Mouse (Mus musculus) hindbrain, embryonic 12.5 days (tissue): ENCODE results near the gene Slc27a4. TPM values are rescaled to one million over a fixed set of nuclear protein-coding genes. Genes with fewer than 3 reads are reported as not detected.

Experiments
- ATAC-seq: fragments of 200-750 bp; cut with Nextera tagmentation; 2 replicates; pipeline ENCODE4 v1.8.0; 2017; ENCODE audit warnings: moderate TSS enrichment; ENCODE audit not compliant: low FRiP score
- H3K27ac ChIP-seq: fragments of 300-500 bp; sonication (generic); 2 replicates; pipeline ENCODE4 v1.5.1; 2016; ENCODE audit warnings: mild to moderate bottlenecking
- H3K27me3 ChIP-seq: fragments of 300-500 bp; sonication (generic); 2 replicates; pipeline ENCODE4 v1.6.1; 2016; ENCODE audit warnings: mild to moderate bottlenecking
- H3K36me3 ChIP-seq: fragments of 300-500 bp; sonication (generic); 2 replicates; pipeline ENCODE4 v1.6.1; 2016; ENCODE audit warnings: mild to moderate bottlenecking
- H3K4me1 ChIP-seq: fragments of 300-500 bp; sonication (generic); 2 replicates; pipeline ENCODE4 v1.6.1; 2016
- H3K4me2 ChIP-seq: fragments of 300-500 bp; sonication (generic); replicated peaks from 2 replicates; pipeline ENCODE4 v1.6.1; 2016; ENCODE audit warnings: mild to moderate bottlenecking
- H3K4me3 ChIP-seq: fragments of 300-500 bp; sonication (generic); 2 replicates; pipeline ENCODE4 v1.5.1; 2016; ENCODE audit warnings: mild to moderate bottlenecking
- H3K9ac ChIP-seq: fragments of 300-500 bp; sonication (generic); 2 replicates; pipeline ENCODE4 v1.6.1; 2016; ENCODE audit warnings: mild to moderate bottlenecking, moderate library complexity
- H3K9me3 ChIP-seq: fragments of 300-500 bp; sonication (generic); replicated peaks from 2 replicates; pipeline ENCODE4 v1.6.1; 2016; ENCODE audit warnings: mild to moderate bottlenecking
- WGBS: fragments of 180-500 bp; shearing (Covaris S2); methylation state at CpG from one replicate; pipeline ENCODE4 v1.1.7; 2016; 5-methylcytosine and 5-hydroxymethylcytosine counted together
- polyA plus RNA-seq: library from polyadenylated mRNA; unstranded; fragments of >200 nt; fragmentation: Nextera tagmentation; extraction: Ambion mirVana; gene quantifications from 2 replicates; pipeline ENCODE4 v1.2.1, GENCODE M21; 2016

Slc27a4 gene
- polyA plus RNA-seq, 1 experiment from 2014 or later, result 28.3 TPM

DNA sequence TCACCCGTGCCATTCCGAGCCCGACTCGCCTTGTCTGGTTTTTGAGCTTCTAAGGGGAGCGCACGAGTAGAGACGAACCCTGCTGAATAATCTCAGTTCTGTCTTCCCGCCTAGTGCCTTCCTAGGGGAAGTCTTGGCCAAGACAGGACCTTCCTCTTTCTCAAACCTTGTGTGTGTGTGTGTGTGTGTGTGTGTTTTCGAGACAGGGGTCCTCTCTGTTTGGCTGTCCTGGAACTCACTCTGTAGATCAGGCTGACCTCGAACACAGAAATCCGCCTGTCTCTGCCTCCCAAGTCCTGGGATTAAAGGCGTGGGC is 25.2 kb downstream of the Slc27a4 start:
- Histone ChIP-seq H3K36me3 (peaks cover 5% of the 10 kb centered on the region; the same call in 1 of the 2 replicates), H3K4me2 (peak overlapping the region; percentile 94), H3K9ac (peak overlapping the region; percentile 81), H3K4me3 (peak overlapping the region; percentile 92), H3K4me1 (peaks cover 13% of the 10 kb centered on the region), H3K27me3 (no peaks in the 10 kb centered on the region), H3K27ac (peak overlapping the region; percentile 75), H3K9me3 (no peaks in the 10 kb centered on the region)
- WGBS, result 2% methylated on average over 12 of the region's 12 CpGs
- no peak for ATAC-seq

DNA sequence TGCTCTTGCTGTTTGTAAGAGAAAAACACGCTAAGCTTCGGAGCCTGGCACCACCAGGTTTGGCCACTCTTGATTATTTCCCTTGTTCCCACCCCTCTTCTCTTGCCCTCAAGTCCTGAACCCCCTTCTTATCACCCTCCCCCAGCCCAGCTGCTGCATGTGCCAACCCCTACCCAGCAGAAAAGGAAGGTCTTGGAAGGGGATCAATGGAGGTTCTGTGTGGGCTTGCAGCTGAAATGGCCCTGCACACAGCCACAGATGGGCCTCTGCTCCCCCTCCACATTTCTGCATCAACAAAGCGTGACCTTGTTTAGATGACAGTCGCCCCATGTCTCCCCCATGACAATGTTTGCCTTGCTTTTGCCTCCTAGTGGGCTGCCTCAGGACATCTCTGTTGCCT is 28.7 kb downstream of the Slc27a4 start:
- Histone ChIP-seq H3K36me3 (peaks cover 11% of the 10 kb centered on the region), H3K4me2 (no peak overlapping the region), H3K9ac (0 out of 2 replicates have a peak overlapping the region, but pooled peaks have one; percentile 18), H3K4me1 (peaks cover 28% of the 10 kb centered on the region), H3K27ac (no peak overlapping the region), H3K4me3 (no peak overlapping the region), H3K27me3 (no peaks in the 10 kb centered on the region), H3K9me3 (no peaks in the 10 kb centered on the region)
- no peak for ATAC-seq
- 93% methylated on average over 4 of the region's 4 CpGs for WGBS

DNA sequence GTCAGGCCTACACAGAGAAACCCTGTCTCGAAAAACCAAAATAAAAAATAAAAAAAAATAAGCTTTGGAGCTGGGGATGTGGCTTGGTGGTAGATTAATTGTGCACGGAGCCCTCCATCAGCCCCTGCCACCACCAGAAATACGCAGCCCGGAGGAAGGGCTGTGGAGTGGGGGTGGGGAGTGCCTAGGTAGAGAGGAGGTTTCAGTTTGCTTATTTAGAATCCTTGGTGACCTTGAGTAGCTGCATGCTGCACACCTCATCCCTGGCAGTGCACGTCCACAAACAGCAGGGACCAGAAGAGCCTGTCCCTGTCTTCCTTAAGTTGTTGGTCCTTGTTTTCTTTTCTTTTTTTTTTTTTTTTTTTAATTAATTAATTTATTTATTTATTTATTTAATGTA is 31.4 kb downstream of the Slc27a4 start:
- no peak overlapping the region for H3K4me3 ChIP-seq
- WGBS, result 91% methylated on average over 5 of the region's 5 CpGs
- no peak overlapping the region for H3K4me2 ChIP-seq
- no peak overlapping the region for H3K9ac ChIP-seq
- no peak overlapping the region for H3K27ac ChIP-seq
- H3K36me3 ChIP-seq, result peaks cover 11% of the 10 kb centered on the region
- no peaks in the 10 kb centered on the region for H3K9me3 ChIP-seq
- no peak for ATAC-seq
- no peaks in the 10 kb centered on the region for H3K27me3 ChIP-seq
- peaks cover 31% of the 10 kb centered on the region for H3K4me1 ChIP-seq

DNA sequence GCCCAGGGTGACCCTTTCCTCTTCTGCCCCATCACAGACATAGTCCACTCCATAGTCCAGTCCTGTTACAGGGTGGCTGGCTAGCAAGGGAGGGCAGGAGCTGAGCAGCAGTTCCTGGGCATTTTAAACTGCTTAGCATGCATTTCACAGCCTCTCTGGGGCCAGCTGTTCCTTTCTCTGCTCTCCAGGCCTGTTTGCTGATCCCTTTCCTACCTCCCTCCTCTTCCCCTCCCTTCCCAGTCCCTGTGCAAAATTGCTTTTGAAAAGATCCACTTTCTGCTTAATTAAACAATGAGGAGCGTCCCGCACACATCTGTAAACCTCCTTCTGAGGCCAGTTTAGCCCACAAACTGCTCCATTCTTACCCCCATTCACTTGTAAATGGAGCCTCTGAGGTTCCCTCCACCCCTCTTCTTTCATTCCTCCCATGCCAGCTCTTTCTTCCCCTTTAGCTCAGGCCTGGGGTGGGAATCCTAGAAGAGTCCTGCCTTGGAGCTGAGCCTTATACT is 33.0 kb downstream of the Slc27a4 start:
- no peak overlapping the region for H3K4me3 ChIP-seq
- no peak overlapping the region for H3K9ac ChIP-seq
- WGBS, result 29% methylated on average over 2 of the region's 2 CpGs
- peak; percentile 60 for ATAC-seq
- no peaks in the 10 kb centered on the region for H3K9me3 ChIP-seq
- no peaks in the 10 kb centered on the region for H3K27me3 ChIP-seq
- 0 out of 2 replicates have a peak overlapping the region, but pooled peaks have one; percentile 13 for H3K4me2 ChIP-seq
- peaks cover 48% of the 10 kb centered on the region for H3K4me1 ChIP-seq
- peak overlapping the region; percentile 92 for H3K27ac ChIP-seq
- H3K36me3 ChIP-seq, result peaks cover 8% of the 10 kb centered on the region

DNA sequence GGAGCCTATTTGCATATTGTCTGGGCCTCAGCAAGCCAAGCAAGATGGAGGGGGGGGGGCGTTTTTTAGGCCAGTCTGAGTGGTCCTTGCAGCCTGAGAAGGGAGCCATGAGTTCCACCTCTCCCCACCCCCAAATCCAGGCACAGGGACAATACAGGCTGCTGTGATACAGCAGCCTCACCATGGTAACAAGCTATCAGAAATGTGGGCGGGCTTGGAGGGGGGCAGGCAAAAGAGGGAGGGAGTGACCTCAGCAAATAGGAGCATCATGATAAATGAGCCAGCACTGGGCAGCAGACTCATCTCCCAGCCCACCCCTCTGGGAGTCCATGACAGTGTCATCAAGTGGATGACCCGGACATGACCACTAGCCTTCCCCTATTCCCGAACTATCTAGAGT is 37.0 kb downstream of the Slc27a4 start:
- H3K4me3 ChIP-seq, result no peak overlapping the region
- peaks cover 15% of the 10 kb centered on the region for H3K36me3 ChIP-seq
- H3K9ac ChIP-seq, result no peak overlapping the region
- peaks cover 83% of the 10 kb centered on the region for H3K4me1 ChIP-seq
- H3K4me2 ChIP-seq, result peak overlapping the region; percentile 9; the same call in 1 of the 2 replicates
- peaks cover 13% of the 10 kb centered on the region; the same call in 1 of the 2 replicates for H3K27me3 ChIP-seq
- peak overlapping the region; percentile 98 for H3K27ac ChIP-seq
- peak; percentile 75 for ATAC-seq
- WGBS, result 17% methylated on average over 4 of the region's 4 CpGs
- no peaks in the 10 kb centered on the region for H3K9me3 ChIP-seq

DNA sequence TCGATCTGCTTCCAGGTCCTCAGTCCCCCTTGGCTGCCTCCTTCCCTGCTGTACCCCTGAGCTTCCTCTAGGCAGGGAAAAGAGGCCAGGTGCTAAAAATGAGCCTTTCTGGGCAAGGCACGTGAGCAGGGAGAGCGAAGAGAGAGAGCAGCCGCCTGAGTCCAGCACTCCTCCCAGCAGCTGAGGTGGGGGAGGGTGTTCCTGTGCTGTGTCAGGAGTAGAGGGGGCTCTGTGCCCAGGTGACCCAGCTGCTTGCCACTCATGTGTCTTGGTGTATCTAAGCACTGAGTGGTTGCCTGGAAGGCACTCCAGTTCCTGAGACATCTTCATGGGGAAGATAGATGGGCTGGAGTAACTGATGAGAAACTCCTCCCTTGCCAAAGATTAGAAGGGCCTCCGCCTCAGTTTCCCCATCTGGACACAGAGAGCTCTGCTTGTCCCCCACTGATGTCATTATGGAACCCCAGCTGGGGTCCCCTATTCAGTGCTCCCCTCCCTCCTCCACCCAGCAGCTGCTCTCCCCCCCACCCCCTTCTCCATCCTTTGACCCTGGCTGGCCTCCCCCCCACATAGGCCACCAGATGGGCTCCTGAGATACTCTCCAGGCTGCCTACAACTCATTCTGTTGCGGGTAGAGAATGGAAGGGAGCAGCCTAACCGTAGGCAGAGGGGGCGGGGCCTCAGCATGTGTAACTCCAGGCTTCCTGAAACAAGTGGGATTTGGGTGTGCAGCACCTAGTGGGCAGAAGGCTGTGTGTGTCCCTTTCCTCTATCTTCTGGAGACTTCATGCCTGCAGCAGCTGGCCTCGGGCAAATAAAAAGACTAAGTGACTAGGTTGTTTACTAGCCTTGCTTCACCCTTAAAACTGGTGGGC is 41.0 kb downstream of the Slc27a4 start:
- Histone ChIP-seq H3K9ac (peak overlapping the region; percentile 90), H3K4me3 (peak overlapping the region; percentile 57; the same call in 1 of the 2 replicates), H3K27me3 (peaks cover 36% of the 10 kb centered on the region), H3K4me2 (peak overlapping the region; percentile 68), H3K9me3 (no peaks in the 10 kb centered on the region), H3K27ac (peak overlapping the region; percentile 98), H3K4me1 (peaks cover 87% of the 10 kb centered on the region), H3K36me3 (peaks cover 15% of the 10 kb centered on the region)
- WGBS, result 29% methylated on average over 9 of the region's 9 CpGs
- peak; percentile 52 for ATAC-seq

DNA sequence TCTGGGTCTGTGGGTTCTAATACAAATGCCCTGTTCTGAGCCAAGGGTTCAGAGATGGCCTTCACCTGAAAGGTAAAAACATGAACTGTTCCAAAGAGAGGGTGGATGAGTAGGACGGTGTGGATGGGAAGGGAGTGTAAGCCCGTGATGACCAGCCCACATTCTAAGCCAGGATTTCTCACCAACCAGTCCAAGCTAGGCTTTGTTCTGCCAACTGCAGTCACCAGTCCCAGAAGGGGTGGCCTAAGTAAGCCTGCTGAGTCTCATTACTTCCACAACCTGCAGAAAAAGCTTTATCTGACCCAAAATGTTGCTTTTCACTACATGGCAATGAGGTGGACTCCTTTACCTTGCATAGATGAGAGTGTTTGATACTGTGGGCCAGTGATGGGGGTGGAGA is 41.7 kb downstream of the Slc27a4 start:
- Histone ChIP-seq H3K27ac (peak overlapping the region; percentile 98), H3K27me3 (peaks cover 36% of the 10 kb centered on the region), H3K4me3 (peak overlapping the region; percentile 57), H3K36me3 (peaks cover 15% of the 10 kb centered on the region), H3K4me2 (peak overlapping the region; percentile 68), H3K9me3 (no peaks in the 10 kb centered on the region), H3K9ac (peak overlapping the region; percentile 90), H3K4me1 (peaks cover 87% of the 10 kb centered on the region)
- 41% methylated on average over 2 of the region's 2 CpGs for WGBS
- ATAC-seq, result no peak

DNA sequence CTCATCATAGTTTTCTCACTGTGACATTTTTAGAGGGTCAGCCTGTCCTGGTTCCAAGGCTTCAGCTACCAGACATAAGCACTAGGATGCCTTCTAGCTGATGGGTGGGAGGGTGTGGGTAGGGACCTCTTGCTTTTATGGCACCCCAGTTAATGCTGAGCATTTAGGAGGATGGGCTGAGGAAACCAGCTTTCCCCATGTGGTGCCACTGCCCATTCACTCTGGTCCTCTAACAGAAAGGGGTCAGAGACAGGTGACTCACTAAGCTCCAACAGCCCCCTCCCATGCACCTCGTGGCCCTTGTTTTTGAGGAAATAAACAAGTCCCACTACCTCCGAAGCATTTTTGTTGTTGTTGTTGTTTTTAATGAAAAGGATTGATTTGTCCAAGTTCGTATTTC is 42.2 kb downstream of the Slc27a4 start:
- H3K4me2 ChIP-seq, result peak overlapping the region; percentile 68
- peak overlapping the region; percentile 90 for H3K9ac ChIP-seq
- no peak for ATAC-seq
- H3K27ac ChIP-seq, result peak overlapping the region; percentile 98
- peaks cover 15% of the 10 kb centered on the region for H3K36me3 ChIP-seq
- no peaks in the 10 kb centered on the region for H3K9me3 ChIP-seq
- peaks cover 87% of the 10 kb centered on the region for H3K4me1 ChIP-seq
- peaks cover 36% of the 10 kb centered on the region for H3K27me3 ChIP-seq
- peak overlapping the region; percentile 57 for H3K4me3 ChIP-seq
- WGBS, result 7% methylated on average over 3 of the region's 3 CpGs

DNA sequence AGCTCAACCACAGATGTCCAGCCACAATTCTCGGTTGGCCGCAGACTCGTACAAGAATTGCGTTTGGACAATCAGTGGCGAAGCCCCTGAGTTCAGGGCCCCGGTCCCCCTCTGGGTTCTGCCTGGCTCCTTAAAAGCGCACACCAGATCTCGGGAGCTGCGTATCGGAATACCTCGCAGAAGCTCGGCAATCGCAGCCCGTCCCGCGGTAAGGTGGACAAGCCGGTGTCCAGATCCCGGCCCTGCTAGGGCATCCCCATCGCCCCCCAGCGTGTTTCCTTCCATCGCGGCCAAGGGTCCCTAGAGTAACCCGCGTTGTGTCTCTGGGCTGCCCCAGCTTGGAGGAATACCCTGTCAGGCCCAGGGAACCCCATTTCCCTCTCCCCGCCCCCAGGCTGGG is 43.2 kb downstream of the Slc27a4 start:
- ATAC-seq, result peak; percentile 1; the same call in 1 of the 2 replicates
- H3K27me3 ChIP-seq, result peaks cover 36% of the 10 kb centered on the region
- peak overlapping the region; percentile 68 for H3K4me2 ChIP-seq
- H3K27ac ChIP-seq, result peak overlapping the region; percentile 98
- WGBS, result under 1% methylated on average over 25 of the region's 25 CpGs
- H3K9me3 ChIP-seq, result no peaks in the 10 kb centered on the region
- peak overlapping the region; percentile 90 for H3K9ac ChIP-seq
- peaks cover 15% of the 10 kb centered on the region for H3K36me3 ChIP-seq
- peak overlapping the region; percentile 57 for H3K4me3 ChIP-seq
- peaks cover 87% of the 10 kb centered on the region for H3K4me1 ChIP-seq

DNA sequence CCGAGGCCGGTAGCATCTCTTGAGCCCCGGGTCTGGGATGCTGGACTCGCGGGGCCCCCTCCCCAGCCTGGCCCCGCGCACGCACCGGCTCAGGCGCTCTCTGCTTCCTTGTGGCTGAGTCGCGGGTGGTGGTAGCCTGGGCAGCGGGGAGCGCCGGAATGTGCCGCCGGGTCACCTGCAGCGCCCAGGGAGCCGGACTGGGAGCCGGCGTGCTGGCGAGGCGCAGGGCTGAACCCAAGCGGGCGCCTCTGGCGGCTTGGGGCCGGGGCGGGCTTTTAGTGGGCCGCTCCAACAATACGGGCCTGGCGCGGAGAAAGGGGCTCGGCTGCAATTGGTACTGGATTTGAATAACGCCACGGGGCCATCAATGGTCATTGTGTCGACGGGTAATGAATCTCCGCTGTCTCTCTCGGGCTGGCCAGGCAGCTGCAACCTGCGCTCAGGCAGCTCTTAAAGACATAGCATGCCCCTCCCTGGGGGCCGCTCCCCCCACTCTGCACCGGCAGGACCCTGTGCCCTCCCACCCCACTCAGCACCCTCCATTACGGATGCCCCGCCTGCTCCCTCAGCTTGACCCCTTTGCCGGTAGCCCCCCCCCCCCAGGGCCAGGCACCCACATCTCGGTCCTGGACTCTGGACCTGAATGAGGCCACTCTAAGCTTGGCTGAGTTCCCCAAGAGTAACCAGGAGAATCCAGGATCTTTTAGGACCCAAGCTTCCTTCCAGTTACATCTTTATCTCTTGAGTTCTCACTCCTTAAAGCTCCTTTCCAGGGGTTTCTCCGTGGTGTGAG is 43.8 kb downstream of the Slc27a4 start:
- H3K9ac ChIP-seq, result peak overlapping the region; percentile 90
- H3K4me2 ChIP-seq, result peak overlapping the region; percentile 68
- 2% methylated on average over 47 of the region's 47 CpGs for WGBS
- H3K27ac ChIP-seq, result peak overlapping the region; percentile 98
- ATAC-seq, result peak; percentile 61
- peaks cover 82% of the 10 kb centered on the region for H3K4me1 ChIP-seq
- H3K4me3 ChIP-seq, result peak overlapping the region; percentile 57
- H3K9me3 ChIP-seq, result no peaks in the 10 kb centered on the region
- H3K27me3 ChIP-seq, result peaks cover 36% of the 10 kb centered on the region
- peaks cover 15% of the 10 kb centered on the region for H3K36me3 ChIP-seq

DNA sequence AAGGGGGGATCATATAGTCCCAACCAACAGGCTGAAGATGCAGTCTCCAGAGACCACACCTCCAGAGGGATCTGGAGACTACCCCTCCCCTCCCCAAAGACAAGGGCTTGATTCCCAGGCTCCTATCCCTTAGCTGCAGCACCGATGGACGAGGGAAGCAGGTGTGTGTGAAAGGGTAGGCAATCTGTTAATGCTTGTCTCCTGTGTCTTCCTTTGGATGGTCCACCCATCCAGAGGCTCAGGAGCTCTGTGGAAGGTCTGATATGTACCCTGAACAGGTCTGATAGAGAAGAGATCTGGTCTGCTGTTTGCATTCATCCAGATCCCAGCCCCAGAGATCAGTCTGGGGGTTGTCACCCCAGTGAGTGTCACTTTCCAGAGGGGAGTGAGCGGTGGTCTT is 44.5 kb downstream of the Slc27a4 start:
- Histone ChIP-seq H3K4me1 (peaks cover 81% of the 10 kb centered on the region), H3K27ac (peak overlapping the region; percentile 98), H3K4me3 (peak overlapping the region; percentile 57), H3K9me3 (no peaks in the 10 kb centered on the region), H3K36me3 (peaks cover 14% of the 10 kb centered on the region), H3K27me3 (peaks cover 36% of the 10 kb centered on the region), H3K9ac (peak overlapping the region; percentile 90), H3K4me2 (peak overlapping the region; percentile 68)
- 21% methylated on average over 3 of the region's 3 CpGs for WGBS
- no peak for ATAC-seq

DNA sequence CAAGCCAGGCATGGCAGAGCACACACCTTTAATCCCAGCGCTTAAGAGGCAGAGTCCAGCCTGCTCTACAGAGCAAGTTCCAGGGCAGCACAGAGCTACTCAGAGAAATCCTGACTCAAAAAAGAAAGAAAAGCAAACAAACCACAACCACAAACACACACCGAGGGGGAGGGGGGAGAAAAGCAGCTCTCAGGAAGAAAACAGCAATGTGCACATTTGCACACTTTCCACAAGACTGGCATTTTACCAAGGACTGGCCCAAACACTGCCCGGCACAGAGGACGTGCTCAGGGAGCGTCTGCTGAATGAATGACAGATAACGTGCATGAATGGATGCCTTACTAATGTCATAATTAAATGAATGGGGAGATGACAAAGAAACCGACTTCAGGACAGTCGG is 46.6 kb downstream of the Slc27a4 start:
- ATAC-seq, result no peak
- Histone ChIP-seq H3K4me3 (no peak overlapping the region), H3K9me3 (no peaks in the 10 kb centered on the region), H3K27ac (peak overlapping the region; percentile 73), H3K4me2 (0 out of 2 replicates have a peak overlapping the region, but pooled peaks have one; percentile 8), H3K36me3 (no peaks in the 10 kb centered on the region), H3K27me3 (peaks cover 28% of the 10 kb centered on the region), H3K9ac (no peak overlapping the region), H3K4me1 (peaks cover 76% of the 10 kb centered on the region)
- 39% methylated on average over 8 of the region's 8 CpGs for WGBS
